17 mouse cellular contexts compared by ENCODE assay signal in genomic region chr7:83329809-83330412, GRCm38 (mm10).
A peak's percentile ranks its signal among the peaks of the same experiment; 100 is the strongest.
DNase-seq lines count a peak whose midpoint lies in the region; ATAC-seq lines count a peak whose summit lies in the region.
"Had no signal": no experiment of that assay in that cellular context is flagged by ENCODE, and none has a peak within 500 bp of the region (broad histone marks: within the 10 kb centered on the region; RNA-seq: fewer than 3 reads in every experiment).

No protein-coding gene starts in this region.

- no peaks in the 10 kb centered on the region for H3K4me1 ChIP-seq in hindbrain, embryonic 11.5 days (replicated peaks; ENCODE audit: control insufficient read depth, insufficient read depth, low read length)
- peaks cover 6% of the 10 kb centered on the region; the same call in 1 of the 2 replicates for H3K4me1 ChIP-seq in hindbrain, embryonic 10.5 days (replicated peaks)
- peaks cover 8% of the 10 kb centered on the region for H3K4me1 ChIP-seq in midbrain, embryonic 13.5 days (replicated peaks)
- no peaks in the 10 kb centered on the region for H3K4me1 ChIP-seq in midbrain, embryonic 10.5 days

- no peaks in the 10 kb centered on the region for H3K27me3 ChIP-seq in hindbrain, embryonic 11.5 days (ENCODE audit: control insufficient read depth, insufficient read depth, low read length)
- H3K27me3 ChIP-seq in hindbrain, embryonic 10.5 days (ENCODE audit: insufficient read depth, poor library complexity, severe bottlenecking) = no peaks in the 10 kb centered on the region
- no peaks in the 10 kb centered on the region for H3K27me3 ChIP-seq in midbrain, embryonic 13.5 days
- no peaks in the 10 kb centered on the region for H3K27me3 ChIP-seq in midbrain, embryonic 10.5 days (ENCODE audit: low read depth, poor library complexity, severe bottlenecking)

- no peak overlapping the region for H3K27ac ChIP-seq in hindbrain, embryonic 11.5 days (ENCODE audit: low read depth, low read length)
- no peak overlapping the region for H3K27ac ChIP-seq in hindbrain, embryonic 10.5 days
- peak overlapping the region; percentile 27 for H3K27ac ChIP-seq in midbrain, embryonic 13.5 days
- no peak overlapping the region for H3K27ac ChIP-seq in midbrain, embryonic 10.5 days (replicated peaks)

- H3K36me3 ChIP-seq in hindbrain, embryonic 11.5 days (ENCODE audit: control insufficient read depth, insufficient read depth, low read length) = no peaks in the 10 kb centered on the region
- no peaks in the 10 kb centered on the region for H3K36me3 ChIP-seq in hindbrain, embryonic 10.5 days
- no peaks in the 10 kb centered on the region for H3K36me3 ChIP-seq in midbrain, embryonic 13.5 days
- H3K36me3 ChIP-seq in midbrain, embryonic 10.5 days = no peaks in the 10 kb centered on the region

- 50% methylated on average over 5 of the region's 5 CpGs for WGBS in hindbrain, embryonic 11.5 days
- 55% methylated on average over 5 of the region's 5 CpGs for whole genome bisulfite sequencing in hindbrain, embryonic 10.5 days
- WGBS in midbrain, embryonic 13.5 days = 21% methylated on average over 5 of the region's 5 CpGs
- 70% methylated on average over 5 of the region's 5 CpGs for WGBS in midbrain, embryonic 10.5 days

- peak; percentile 3 for DNase-seq in hindbrain, embryonic 11.5 days (ENCODE audit: low spot score)
- no peak for DNase-seq in hindbrain, embryonic 10.5 days (ENCODE audit: low spot score)
- DNase-seq in midbrain, embryonic 10.5 days (ENCODE audit: low spot score) = no peak
- peak; percentile 15 for DNase-seq in mesoderm, embryonic 11.5 days (ENCODE audit: low read depth, low spot score)
- no peak for DNase-seq in cerebellum, adult 11 months
- no peak for DNase-seq in yolk sac, embryonic 10.5 days (ENCODE audit: low spot score)
- DNase-seq: cerebellum, adult 9-10 months; gastrocnemius, postnatal 36 days; heart, postnatal 4 days; kidney, adult 9 months; liver; lung, adult 18-20 months; lung, postnatal 36 days; right cerebral cortex, postnatal 25 days; thymus, postnatal 4 days had no signal

- H3K4me2 ChIP-seq in hindbrain, embryonic 11.5 days (replicated peaks; ENCODE audit: low read depth, low read length) = no peak overlapping the region
- H3K4me2 ChIP-seq in midbrain, embryonic 13.5 days (replicated peaks) = no peak overlapping the region
- H3K4me2 ChIP-seq: heart, embryonic 11.5 days had no signal

- H3K4me3 ChIP-seq in hindbrain, embryonic 11.5 days (ENCODE audit: low read depth, low read length) = no peak overlapping the region
- H3K4me3 ChIP-seq in hindbrain, embryonic 10.5 days = no peak overlapping the region
- no peak overlapping the region for H3K4me3 ChIP-seq in midbrain, embryonic 13.5 days (replicated peaks)
- H3K4me3 ChIP-seq in midbrain, embryonic 10.5 days = no peak overlapping the region

- ATAC-seq in hindbrain, embryonic 11.5 days (ENCODE audit: low FRiP score) = no peak
- peak; percentile 79 for ATAC-seq in midbrain, embryonic 13.5 days

- H3K9me3 ChIP-seq in hindbrain, embryonic 11.5 days (ENCODE audit: control insufficient read depth, low read length) = no peaks in the 10 kb centered on the region
- peaks cover 4% of the 10 kb centered on the region; the same call in 1 of the 2 replicates for H3K9me3 ChIP-seq in hindbrain, embryonic 10.5 days
- H3K9me3 ChIP-seq in midbrain, embryonic 13.5 days = 0 out of 2 replicates have a peak, but pooled peaks cover 5% of the 10 kb centered on the region
- H3K9me3 ChIP-seq in midbrain, embryonic 10.5 days (replicated peaks) = no peaks in the 10 kb centered on the region; the same call in 1 of the 2 replicates

- H3K9ac ChIP-seq in hindbrain, embryonic 11.5 days (ENCODE audit: low read depth, low read length) = no peak overlapping the region
- no peak overlapping the region for H3K9ac ChIP-seq in midbrain, embryonic 13.5 days (replicated peaks)

Comparison
In these comparisons a context has a peak if more than half of its experiments do, and no peak if none do; other contexts are left out.
1. DNase-seq: peak in hindbrain, embryonic 11.5 days (single experiment) and mesoderm, embryonic 11.5 days (single experiment); none in hindbrain, embryonic 10.5 days (single experiment), midbrain, embryonic 10.5 days (single experiment), cerebellum, adult 11 months (single experiment) and yolk sac, embryonic 10.5 days (single experiment).